In the genomic region with DNA sequence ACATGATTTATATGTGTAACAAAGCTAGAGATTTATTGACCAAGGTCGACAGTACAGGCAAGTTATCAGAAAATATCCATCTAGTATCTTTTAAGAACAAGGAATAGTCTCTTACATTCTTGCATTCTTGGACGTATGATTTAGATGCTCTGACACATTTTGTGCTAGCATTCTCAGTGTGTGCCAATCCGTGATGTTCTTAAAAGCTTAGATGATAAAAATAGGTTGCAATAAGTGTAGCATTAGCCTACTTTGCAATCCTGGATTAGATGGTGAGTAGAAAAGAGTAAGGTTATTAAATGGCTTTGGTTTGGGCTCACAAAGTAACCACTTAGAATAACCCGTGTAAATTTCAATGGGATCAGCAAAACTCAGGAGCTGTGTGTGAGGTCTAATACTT, we compare ENCODE assay signal across 14 mouse cellular contexts.
A peak's percentile ranks its signal among the peaks of the same experiment; 100 is the strongest.
DNase-seq lines count a peak whose midpoint lies in the region.
"Had no signal": no experiment of that assay in that cellular context is flagged by ENCODE, and none has a peak within 500 bp of the region (broad histone marks: within the 10 kb centered on the region; RNA-seq: fewer than 3 reads in every experiment).

No protein-coding gene starts in this region.

- DNase-seq in retina, adult 2 months (ENCODE audit: low read depth, low spot score): peak; percentile 78
- DNase-seq in retina, embryonic 14.5 days (ENCODE audit: low spot score): no peak
- peak; percentile 30 for DNase-seq in retina, postnatal 1 day
- no peak for DNase-seq in kidney, adult 18-20 months
- DNase-seq in spleen, postnatal 10 days (ENCODE audit: low spot score in 2 of 2): no peak
- DNase-seq: adrenal gland, adult 2 months; adrenal gland, postnatal 10 days; adrenal gland, postnatal 25 days; cerebellum, adult 11-12 months; cerebellum, adult 2 months; cerebellum, adult 9-10 months; cerebellum, postnatal 10 days; cerebellum, postnatal 25 days; forebrain, postnatal 0 days had no signal

Comparison
In these comparisons a context has a peak if more than half of its experiments do, and no peak if none do; other contexts are left out.
1. DNase-seq: peak in retina, adult 2 months (single experiment) and retina, postnatal 1 day (single experiment); none in retina, embryonic 14.5 days (single experiment), kidney, adult 18-20 months (single experiment) and spleen, postnatal 10 days (0 of 2).